Mouse (Mus musculus): ENCODE data around the gene Tubb4b.

DNA sequence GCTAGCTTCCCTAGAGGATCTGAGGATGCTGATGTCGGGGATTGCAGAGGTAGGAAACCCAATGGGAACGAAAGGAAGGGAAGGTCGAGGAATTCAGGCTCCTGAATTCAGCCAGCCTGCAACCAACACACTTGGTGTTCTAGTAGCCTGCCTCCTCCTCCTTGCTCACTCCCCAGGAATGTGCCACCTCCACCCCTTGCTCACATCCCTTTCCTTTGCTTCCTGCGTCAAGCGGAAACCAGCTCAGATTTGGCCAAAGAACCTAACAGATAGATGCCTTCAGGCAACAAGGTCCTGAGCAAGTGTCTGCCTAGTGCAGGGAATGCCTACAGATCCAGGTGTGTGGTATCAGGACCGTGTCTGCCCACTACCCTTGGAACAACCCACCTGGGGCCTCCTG lies 47.9 kb downstream of the Tubb4b start:
- no peak for TF ChIP-seq CTCF (IDR thresholded peaks at IDR 0.05; ENCODE audit: low read depth)
- TF ChIP-seq EP300 (IDR thresholded peaks at IDR 0.05; ENCODE audit: low read depth) = no peak

Data from heart, postnatal 0 days (tissue).